Mouse (Mus musculus) midbrain, embryonic 12.5 days (tissue): ENCODE measurements at regions not wholly inside any gene's neighbourhood (a gene's known extent, or its start where the extent isn't known, plus 50 kb on each side); places are given as distances from the start of the nearest gene placed in this dataset.
A peak's percentile ranks its signal among the peaks of the same experiment; 100 is the strongest.

ENCODE experiments used
- ATAC-seq: fragments of 200-750 bp; cut with Nextera tagmentation; 2 replicates; pipeline ENCODE4 v1.8.0; 2017; ENCODE audit warnings: low read depth, moderate TSS enrichment, moderate library complexity; ENCODE audit not compliant: low FRiP score
- H3K27ac ChIP-seq: fragments of 300-500 bp; sonication (generic); replicated peaks from 2 replicates; pipeline ENCODE4 v1.5.1; 2016; ENCODE audit warnings: mild to moderate bottlenecking
- H3K27me3 ChIP-seq: fragments of 300-500 bp; sonication (generic); 2 replicates; pipeline ENCODE4 v1.6.1; 2016; ENCODE audit warnings: mild to moderate bottlenecking
- H3K36me3 ChIP-seq: fragments of 300-500 bp; sonication (generic); 2 replicates; pipeline ENCODE4 v1.6.1; 2016
- H3K4me1 ChIP-seq: fragments of 300-500 bp; sonication (generic); 2 replicates; pipeline ENCODE4 v1.6.1; 2016
- H3K4me2 ChIP-seq: fragments of 300-500 bp; sonication (generic); replicated peaks from 2 replicates; pipeline ENCODE4 v1.6.1; 2016; ENCODE audit warnings: mild to moderate bottlenecking, moderate library complexity
- H3K4me3 ChIP-seq: fragments of 300-500 bp; sonication (generic); 2 replicates; pipeline ENCODE4 v1.5.1; 2016; ENCODE audit warnings: mild to moderate bottlenecking
- H3K9ac ChIP-seq: fragments of 300-500 bp; sonication (generic); replicated peaks from 2 replicates; pipeline ENCODE4 v1.6.1; 2016; ENCODE audit warnings: mild to moderate bottlenecking, moderate library complexity
- H3K9me3 ChIP-seq: fragments of 300-500 bp; sonication (generic); 2 replicates; pipeline ENCODE4 v1.6.1; 2016; ENCODE audit warnings: mild to moderate bottlenecking
- WGBS: fragments of 180-500 bp; shearing (Covaris S2); methylation state at CpG from one replicate; pipeline ENCODE4 v1.1.7; 2016; 5-methylcytosine and 5-hydroxymethylcytosine counted together

DNA sequence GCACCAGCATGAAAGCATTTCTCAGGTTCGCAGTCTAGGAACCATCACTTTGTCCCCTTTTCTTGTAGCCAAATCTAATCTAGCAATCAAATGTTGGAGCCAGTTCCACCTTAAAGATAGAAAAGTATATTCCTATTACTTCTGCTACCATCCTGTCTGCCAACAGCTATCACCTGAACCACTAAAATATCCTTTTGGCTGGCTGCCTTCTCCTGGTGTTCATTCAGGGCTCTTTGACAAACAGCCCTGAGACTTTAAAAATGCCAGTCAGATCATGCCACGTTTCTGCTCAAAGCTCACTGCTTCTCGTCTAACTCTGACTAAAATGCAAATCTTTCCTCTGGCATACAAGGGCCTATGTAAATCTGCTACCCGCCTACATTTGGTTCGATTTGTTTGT is 439.7 kb upstream of the Fam92a start:
- ATAC-seq, result no peak
- Histone ChIP-seq H3K9ac (no peak overlapping the region), H3K27me3 (no peaks in the 10 kb centered on the region), H3K4me3 (no peak overlapping the region), H3K4me2 (no peak overlapping the region), H3K27ac (no peak overlapping the region), H3K4me1 (peaks cover 4% of the 10 kb centered on the region; the same call in 1 of the 2 replicates), H3K36me3 (no peaks in the 10 kb centered on the region), H3K9me3 (no peaks in the 10 kb centered on the region)
- WGBS, result 76% methylated on average over 5 of the region's 5 CpGs

DNA sequence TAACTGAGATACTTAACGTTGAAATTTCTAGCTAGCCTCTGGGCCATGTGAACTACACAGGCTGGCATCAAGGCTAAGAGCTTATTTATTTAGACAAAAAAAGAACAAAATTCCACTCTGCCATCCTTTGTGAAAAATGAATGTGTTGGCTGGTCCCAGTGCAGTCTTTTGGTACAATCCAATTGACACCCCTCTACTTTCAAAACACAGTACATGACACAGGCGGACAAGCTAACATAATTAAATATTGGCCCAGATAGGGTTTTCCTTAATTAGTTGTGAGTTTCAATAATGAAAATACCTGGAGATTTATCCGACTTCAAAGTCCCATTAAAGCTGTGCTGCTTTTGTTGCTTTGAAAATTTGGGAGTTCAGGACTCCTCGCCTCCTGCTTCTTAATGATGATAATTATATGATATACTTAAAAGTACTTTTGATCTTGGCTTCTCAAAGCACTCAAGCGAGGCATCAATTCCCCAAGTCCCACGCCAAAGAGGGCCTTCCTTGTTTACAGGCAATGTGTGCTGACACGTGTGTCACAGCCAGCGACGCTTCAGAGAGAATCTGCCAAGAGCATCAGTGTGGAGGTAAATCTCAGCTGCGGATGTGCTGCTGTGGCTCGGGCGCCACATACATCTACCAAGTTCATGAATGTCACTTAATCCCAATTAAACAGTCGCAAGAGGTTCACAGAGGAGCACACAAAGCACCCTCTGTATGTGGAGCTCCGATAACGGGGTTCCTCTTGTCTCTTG is 429.5 kb upstream of the Fam92a start:
- no peaks in the 10 kb centered on the region for H3K27me3 ChIP-seq
- WGBS, result 75% methylated on average over 15 of the region's 15 CpGs
- no peak overlapping the region for H3K9ac ChIP-seq
- H3K4me2 ChIP-seq, result no peak overlapping the region
- H3K36me3 ChIP-seq, result no peaks in the 10 kb centered on the region
- no peak overlapping the region for H3K27ac ChIP-seq
- ATAC-seq, result peak; percentile 47; the same call in 1 of the 2 replicates
- H3K9me3 ChIP-seq, result no peaks in the 10 kb centered on the region
- no peak overlapping the region for H3K4me3 ChIP-seq
- no peaks in the 10 kb centered on the region for H3K4me1 ChIP-seq

DNA sequence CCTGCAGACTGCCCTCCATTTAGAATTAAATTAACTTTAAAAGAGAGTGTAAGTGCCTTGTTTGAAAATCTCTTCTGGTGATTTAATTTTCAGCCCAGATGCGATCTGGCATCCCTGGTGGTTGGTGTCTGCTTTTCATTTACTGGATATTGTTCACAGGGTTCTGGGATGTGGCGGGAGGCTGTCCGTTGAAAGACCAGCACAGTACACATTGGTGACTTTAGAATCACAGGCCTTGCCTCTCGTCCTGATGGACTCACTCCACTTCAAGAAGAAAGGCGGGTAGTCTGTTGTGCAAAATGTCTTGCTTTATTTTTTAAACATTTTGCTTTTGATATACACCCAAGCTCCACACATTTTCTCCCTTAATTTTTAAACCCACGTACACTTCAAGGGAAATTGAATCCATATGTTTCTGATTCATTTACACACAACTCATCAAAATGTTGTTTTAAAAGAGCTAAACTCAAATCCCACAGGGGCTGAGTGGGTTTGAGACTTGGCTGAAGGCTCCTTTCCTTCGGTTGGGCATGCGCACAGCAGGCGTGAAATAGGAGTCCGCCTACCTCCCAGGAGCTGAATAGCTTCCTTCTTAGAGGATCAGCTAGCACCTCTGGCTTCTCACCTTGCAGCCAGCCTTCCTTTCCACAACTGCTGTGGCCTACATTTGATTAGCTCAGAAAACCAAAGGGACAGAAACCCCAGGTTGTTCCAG is 424.1 kb upstream of the Fam92a start:
- Histone ChIP-seq H3K36me3 (no peaks in the 10 kb centered on the region), H3K4me3 (no peak overlapping the region), H3K27ac (no peak overlapping the region), H3K4me1 (no peaks in the 10 kb centered on the region), H3K9ac (no peak overlapping the region), H3K27me3 (no peaks in the 10 kb centered on the region), H3K9me3 (no peaks in the 10 kb centered on the region), H3K4me2 (no peak overlapping the region)
- no peak for ATAC-seq
- WGBS, result 72% methylated on average over 10 of the region's 10 CpGs

DNA sequence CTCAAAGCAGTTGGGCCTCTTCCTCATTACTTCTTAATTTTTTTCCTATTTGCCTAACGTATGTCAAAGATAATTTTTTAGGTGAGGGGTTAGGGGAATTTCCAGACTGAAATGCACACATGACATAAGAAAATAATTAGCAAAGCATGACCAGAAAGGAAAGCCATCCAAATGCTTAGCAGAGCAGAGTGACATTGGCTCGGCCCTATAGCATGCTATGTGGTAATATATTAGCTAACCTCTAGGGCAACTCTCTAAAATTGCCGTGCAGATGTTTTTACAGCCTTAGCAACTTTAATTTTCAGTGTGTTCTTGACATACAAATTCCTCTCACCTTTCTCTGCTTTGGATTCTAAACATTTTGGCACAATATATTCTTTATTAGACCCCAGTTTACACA is 421.2 kb upstream of the Fam92a start:
- 78% methylated on average over 3 of the region's 3 CpGs for WGBS
- no peaks in the 10 kb centered on the region for H3K4me1 ChIP-seq
- no peak for ATAC-seq

DNA sequence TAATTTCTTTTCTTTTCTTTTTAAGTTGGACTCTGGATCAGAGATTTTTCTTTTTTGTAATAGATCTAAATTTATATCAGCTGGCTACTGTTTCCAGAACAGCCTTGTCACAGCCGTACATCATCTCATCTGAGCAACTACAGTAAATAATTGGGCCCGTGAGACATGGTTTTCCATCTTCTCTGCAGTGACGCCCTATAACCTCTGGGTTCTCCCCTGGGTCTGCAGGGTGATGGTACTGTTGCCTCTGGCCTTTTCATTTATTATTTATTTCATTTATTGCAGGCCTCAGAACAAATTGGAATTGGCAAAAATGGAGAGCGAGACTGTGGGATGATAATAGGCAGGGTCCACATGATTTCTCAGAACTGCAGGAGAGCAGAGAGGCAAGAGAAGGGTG is 406.3 kb upstream of the Fam92a start:
- H3K9ac ChIP-seq, result no peak overlapping the region
- H3K4me1 ChIP-seq, result no peaks in the 10 kb centered on the region
- no peak overlapping the region for H3K4me3 ChIP-seq
- ATAC-seq, result peak; percentile 66
- H3K9me3 ChIP-seq, result no peaks in the 10 kb centered on the region
- 0 out of 2 replicates have a peak overlapping the region, but pooled peaks have one; percentile 31 for H3K27ac ChIP-seq
- 80% methylated on average over 4 of the region's 4 CpGs for WGBS
- no peaks in the 10 kb centered on the region for H3K36me3 ChIP-seq
- H3K27me3 ChIP-seq, result no peaks in the 10 kb centered on the region
- H3K4me2 ChIP-seq, result no peak overlapping the region

More for the DNA sequence above, 421.2 kb upstream of the Fam92a start:
- H3K27me3 ChIP-seq, result no peaks in the 10 kb centered on the region
- H3K9me3 ChIP-seq, result no peaks in the 10 kb centered on the region
- H3K36me3 ChIP-seq, result no peaks in the 10 kb centered on the region
- H3K4me2 ChIP-seq, result no peak overlapping the region
- H3K9ac ChIP-seq, result no peak overlapping the region
- H3K27ac ChIP-seq, result no peak overlapping the region
- no peak overlapping the region for H3K4me3 ChIP-seq

DNA sequence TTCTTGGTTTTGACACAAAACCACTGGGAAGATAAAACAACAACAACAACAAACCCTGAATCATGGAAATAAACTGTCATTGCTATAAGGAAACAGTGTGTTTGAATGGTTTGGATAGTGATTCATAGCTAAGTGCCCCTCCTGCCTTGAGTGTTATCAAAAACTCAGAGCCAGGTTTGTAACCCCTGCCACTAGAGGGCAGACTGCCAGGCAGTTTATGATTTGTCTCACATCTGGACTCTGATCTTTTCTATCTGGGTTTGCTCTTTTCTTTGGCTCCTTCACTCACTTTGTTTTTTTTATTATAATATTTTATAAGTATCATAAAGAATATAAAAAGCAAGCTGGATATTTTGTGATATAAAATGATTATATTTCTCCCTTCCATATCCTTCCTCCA is 400.1 kb upstream of the Fam92a start:
- H3K36me3 ChIP-seq, result no peaks in the 10 kb centered on the region
- H3K4me1 ChIP-seq, result peaks cover 9% of the 10 kb centered on the region
- no peak overlapping the region for H3K27ac ChIP-seq
- H3K9me3 ChIP-seq, result no peaks in the 10 kb centered on the region
- H3K27me3 ChIP-seq, result no peaks in the 10 kb centered on the region
- no peak overlapping the region for H3K4me3 ChIP-seq
- ATAC-seq, result no peak
- H3K9ac ChIP-seq, result no peak overlapping the region
- H3K4me2 ChIP-seq, result no peak overlapping the region

DNA sequence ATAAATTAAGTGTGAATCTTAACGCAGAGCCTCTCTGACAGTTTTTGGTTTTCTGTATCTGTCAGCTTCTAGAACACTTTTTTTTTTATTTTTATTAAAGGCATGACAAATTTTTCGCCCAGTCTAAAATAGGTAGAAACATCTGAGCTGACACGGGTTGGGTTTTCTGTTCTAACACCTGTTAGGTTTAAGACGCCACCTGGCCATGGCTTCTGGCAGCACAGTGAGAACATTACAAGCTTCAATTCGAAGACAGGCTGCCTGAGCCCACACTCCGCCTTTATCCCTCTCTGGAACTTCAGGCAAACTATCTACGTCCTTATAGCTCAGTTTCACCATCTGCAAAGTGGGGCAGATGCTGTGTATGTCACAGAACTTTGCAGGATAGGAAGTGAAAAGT is 398.9 kb upstream of the Fam92a start:
- no peaks in the 10 kb centered on the region for H3K27me3 ChIP-seq
- no peak overlapping the region for H3K4me2 ChIP-seq
- no peak for ATAC-seq
- H3K9me3 ChIP-seq, result no peaks in the 10 kb centered on the region
- peaks cover 9% of the 10 kb centered on the region for H3K4me1 ChIP-seq
- H3K27ac ChIP-seq, result no peak overlapping the region
- WGBS, result 86% methylated on average over 7 of the region's 7 CpGs
- no peak overlapping the region for H3K9ac ChIP-seq
- H3K36me3 ChIP-seq, result no peaks in the 10 kb centered on the region
- no peak overlapping the region for H3K4me3 ChIP-seq

DNA sequence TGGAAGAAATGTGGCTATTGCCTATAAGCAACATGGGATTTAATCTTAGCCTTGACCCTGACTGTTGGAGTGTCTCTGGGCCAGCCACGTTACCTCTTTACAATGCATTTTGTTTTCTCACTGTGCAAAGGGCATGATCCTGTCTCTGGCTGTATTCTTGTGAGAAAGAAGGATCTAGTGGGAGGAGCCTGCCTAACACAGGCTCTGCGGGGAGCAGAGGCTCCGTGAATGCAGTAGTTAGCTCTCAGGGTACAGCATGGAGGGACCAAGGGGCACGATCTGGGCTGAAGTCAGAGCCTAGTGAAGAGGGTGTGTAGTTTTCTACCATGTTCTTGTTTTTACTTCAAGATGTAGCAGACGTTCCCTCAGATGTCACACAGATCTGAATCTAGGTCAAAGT is 395.8 kb upstream of the Fam92a start:
- H3K36me3 ChIP-seq, result no peaks in the 10 kb centered on the region
- H3K9me3 ChIP-seq, result no peaks in the 10 kb centered on the region
- peaks cover 9% of the 10 kb centered on the region for H3K4me1 ChIP-seq
- WGBS, result 10% methylated on average over 5 of the region's 5 CpGs
- H3K27me3 ChIP-seq, result no peaks in the 10 kb centered on the region
- ATAC-seq, result peak; percentile 73
- no peak overlapping the region for H3K27ac ChIP-seq
- H3K4me3 ChIP-seq, result no peak overlapping the region
- peak overlapping the region; percentile 11; the same call in 1 of the 2 replicates for H3K4me2 ChIP-seq
- no peak overlapping the region for H3K9ac ChIP-seq

DNA sequence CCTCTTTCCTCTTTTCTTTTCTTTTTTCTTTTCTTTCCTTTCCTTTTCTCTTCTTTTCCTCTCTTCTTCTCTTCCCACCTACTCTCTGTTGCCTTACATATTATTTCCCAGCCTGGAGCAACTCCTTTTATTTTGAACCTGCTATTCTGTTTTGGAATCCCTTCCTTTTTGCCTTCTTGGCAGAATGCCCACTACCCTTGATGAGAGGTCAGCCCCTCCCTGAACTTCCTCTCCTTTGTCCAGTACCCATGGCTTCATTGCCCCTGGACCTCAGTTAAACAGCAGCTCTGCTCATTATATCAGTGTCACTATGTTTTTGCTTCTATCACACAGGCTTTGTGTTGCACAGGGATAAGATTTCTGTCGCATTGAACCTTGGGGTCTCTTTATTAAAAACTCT is 391.2 kb upstream of the Fam92a start:
- no peak overlapping the region for H3K4me3 ChIP-seq
- no peaks in the 10 kb centered on the region for H3K36me3 ChIP-seq
- 63% methylated on average over 1 of the region's 1 CpGs for WGBS
- no peaks in the 10 kb centered on the region for H3K27me3 ChIP-seq
- H3K4me2 ChIP-seq, result no peak overlapping the region
- H3K4me1 ChIP-seq, result peaks cover 18% of the 10 kb centered on the region
- no peak overlapping the region for H3K9ac ChIP-seq
- no peaks in the 10 kb centered on the region for H3K9me3 ChIP-seq
- H3K27ac ChIP-seq, result no peak overlapping the region
- ATAC-seq, result no peak

DNA sequence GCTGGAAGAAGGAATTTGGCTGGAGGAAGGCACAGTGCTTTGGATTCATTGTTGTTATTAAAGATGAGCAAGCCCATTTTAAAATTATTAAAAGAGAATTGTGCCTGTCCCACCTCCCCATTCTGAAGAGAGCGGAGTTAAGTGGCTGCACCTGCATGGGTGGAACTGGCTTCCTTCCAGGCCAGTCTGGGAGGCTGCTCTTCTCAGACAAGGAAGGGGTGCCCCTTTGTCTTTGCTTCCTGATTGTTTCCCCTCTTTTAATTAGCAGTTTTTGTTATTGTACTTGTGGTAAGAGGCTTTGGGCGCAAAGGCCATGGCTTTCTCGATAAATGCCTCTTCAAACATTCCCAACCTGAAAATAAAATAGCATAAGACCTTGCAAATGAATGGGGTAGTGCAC is 388.7 kb upstream of the Fam92a start:
- H3K9ac ChIP-seq, result no peak overlapping the region
- H3K4me3 ChIP-seq, result no peak overlapping the region
- H3K9me3 ChIP-seq, result no peaks in the 10 kb centered on the region
- WGBS, result 60% methylated on average over 3 of the region's 3 CpGs
- ATAC-seq, result no peak
- 0 out of 2 replicates have a peak overlapping the region, but pooled peaks have one; percentile 15 for H3K27ac ChIP-seq
- H3K36me3 ChIP-seq, result no peaks in the 10 kb centered on the region
- H3K4me2 ChIP-seq, result no peak overlapping the region
- peaks cover 12% of the 10 kb centered on the region; the same call in 1 of the 2 replicates for H3K4me1 ChIP-seq
- no peaks in the 10 kb centered on the region for H3K27me3 ChIP-seq

DNA sequence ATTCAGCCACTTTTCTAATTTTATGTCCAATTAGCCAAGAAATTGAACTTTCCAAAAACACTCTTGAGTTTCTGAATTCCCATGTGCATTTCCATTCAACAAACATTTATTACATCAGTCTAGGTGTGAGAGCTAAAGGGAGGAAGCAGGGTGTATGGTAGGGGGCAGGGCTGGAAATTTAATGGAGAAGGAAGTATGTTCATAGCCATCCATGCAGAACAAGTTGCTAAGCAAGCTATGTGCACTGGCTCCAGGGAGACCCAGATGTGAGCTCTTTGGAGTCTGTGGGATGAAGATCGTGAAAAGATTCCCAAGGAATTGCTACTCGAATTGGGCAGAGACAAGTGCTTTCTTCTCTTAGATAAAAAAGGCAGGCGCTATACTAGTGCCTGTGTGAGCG is 388.2 kb upstream of the Fam92a start:
- no peak overlapping the region for H3K27ac ChIP-seq
- H3K27me3 ChIP-seq, result no peaks in the 10 kb centered on the region
- H3K36me3 ChIP-seq, result no peaks in the 10 kb centered on the region
- no peak overlapping the region for H3K4me3 ChIP-seq
- H3K4me1 ChIP-seq, result peaks cover 12% of the 10 kb centered on the region; the same call in 1 of the 2 replicates
- no peak overlapping the region for H3K4me2 ChIP-seq
- 75% methylated on average over 4 of the region's 4 CpGs for WGBS
- no peak overlapping the region for H3K9ac ChIP-seq
- no peaks in the 10 kb centered on the region for H3K9me3 ChIP-seq
- no peak for ATAC-seq

DNA sequence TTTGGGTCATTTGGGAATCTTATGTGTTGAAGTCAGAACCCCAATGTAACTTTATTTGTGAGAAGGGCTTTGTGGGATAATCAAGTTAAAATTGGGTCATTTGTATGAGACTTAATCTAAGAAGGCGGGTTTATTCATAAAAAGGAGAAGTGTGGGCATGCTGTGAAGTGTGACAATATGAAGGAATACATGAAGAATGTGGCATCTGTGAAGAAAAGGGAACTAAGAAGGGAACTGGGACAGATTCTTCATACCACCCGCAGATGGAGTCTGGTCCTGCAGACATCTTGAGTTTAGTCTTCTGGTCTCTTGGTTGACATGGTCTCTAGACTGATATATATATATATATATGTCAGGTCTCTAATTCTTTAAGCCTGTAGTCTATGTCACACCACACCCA is 385.3 kb upstream of the Fam92a start:
- H3K27me3 ChIP-seq, result no peaks in the 10 kb centered on the region
- H3K9ac ChIP-seq, result no peak overlapping the region
- H3K4me3 ChIP-seq, result no peak overlapping the region
- WGBS, result 87% methylated on average over 2 of the region's 2 CpGs
- peaks cover 12% of the 10 kb centered on the region; the same call in 1 of the 2 replicates for H3K4me1 ChIP-seq
- H3K36me3 ChIP-seq, result no peaks in the 10 kb centered on the region
- ATAC-seq, result no peak
- no peak overlapping the region for H3K4me2 ChIP-seq
- H3K27ac ChIP-seq, result no peak overlapping the region
- no peaks in the 10 kb centered on the region for H3K9me3 ChIP-seq
